22 mouse cellular contexts compared by ENCODE assay signal in the genomic region with DNA sequence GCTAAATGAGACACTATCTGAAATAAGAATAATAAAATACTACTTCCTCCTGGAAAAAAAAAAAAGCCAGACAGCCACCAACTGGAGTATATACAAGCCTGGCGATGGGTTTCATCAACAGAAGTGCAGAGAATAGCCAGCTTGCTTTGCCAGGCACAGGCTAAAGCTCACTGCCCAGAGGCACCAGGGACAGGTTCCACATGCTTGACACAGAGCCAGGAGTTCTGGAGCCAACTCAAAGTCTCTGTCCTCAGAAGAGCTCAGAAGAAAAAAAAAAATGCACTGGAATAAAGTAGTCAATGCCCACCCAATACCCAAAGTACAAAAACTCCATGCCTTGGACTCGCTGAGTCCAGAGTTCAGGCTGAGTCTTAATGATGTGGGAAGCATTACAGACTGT.
DNase-seq lines count a peak whose midpoint lies in the region; TF ChIP-seq lines count a peak whose summit lies in the region.
"Had no signal": no experiment of that assay in that cellular context is flagged by ENCODE, and none has a peak within 500 bp of the region (broad histone marks: within the 10 kb centered on the region; RNA-seq: fewer than 3 reads in every experiment).

No protein-coding gene starts in this region.

- no peak overlapping the region for H3K9ac ChIP-seq in heart, adult 2 months (ENCODE audit: low read depth, low read length)
- H3K9ac ChIP-seq: embryonic facial prominence, embryonic 13.5 days; forebrain, postnatal 0 days; heart, embryonic 13.5 days; lung, embryonic 14.5 days; midbrain, embryonic 12.5 days had no signal

- intact Hi-C loops in heart, postnatal 10 days (cut with DNase I): loop anchor here (10.0 kb wide), 1 partner anchor 500 kb away; no protein-coding TSS in a partner anchor
- intact Hi-C loops in heart, adult 2 months (cut with DNase I): no loop called here
- intact Hi-C loops in left cerebral cortex, postnatal 4 days (cut with DNase I): no loop called here
- intact Hi-C loops in left cerebral cortex, postnatal 10 days (cut with DNase I): no loop called here

- whole genome bisulfite sequencing in heart, adult 2 months: 69% methylated on average over 2 of the region's 2 CpGs

- no peak for TF ChIP-seq EP300 in heart, adult 2 months (IDR thresholded peaks at IDR 0.05; ENCODE audit: insufficient read depth, low read depth, low read length)

- TF ChIP-seq CTCF in heart, adult 2 months (IDR thresholded peaks at IDR 0.05): no peak
- no peak for TF ChIP-seq CTCF in layer of hippocampus, adult 2 months (conservative IDR thresholded peaks at IDR 0.05)

- H3K79me2 ChIP-seq in heart, adult 2 months (replicated peaks; ENCODE audit: control insufficient read depth, insufficient read depth, low read length): no peaks in the 10 kb centered on the region

- H3K4me3 ChIP-seq in heart, adult 2 months: no peak overlapping the region
- no peak overlapping the region for H3K4me3 ChIP-seq in layer of hippocampus, adult 2 months
- H3K4me3 ChIP-seq: embryonic facial prominence, embryonic 13.5 days; heart, embryonic 13.5 days; midbrain, embryonic 12.5 days; myocyte had no signal

- H3K36me3 ChIP-seq in heart, adult 2 months (ENCODE audit: control insufficient read depth, insufficient read depth, low read length): no peaks in the 10 kb centered on the region
- H3K36me3 ChIP-seq: embryonic facial prominence, embryonic 13.5 days; G1E; heart, embryonic 13.5 days; midbrain, embryonic 12.5 days had no signal

- H3K27me3 ChIP-seq in heart, adult 2 months (ENCODE audit: control insufficient read depth, insufficient read depth, low read length): no peaks in the 10 kb centered on the region; the same call in 1 of the 2 replicates
- H3K27me3 ChIP-seq: midbrain, embryonic 12.5 days had no signal

- no peak overlapping the region for H3K27ac ChIP-seq in heart, adult 2 months
- H3K27ac ChIP-seq in layer of hippocampus, adult 2 months: no peak overlapping the region
- H3K27ac ChIP-seq: embryonic facial prominence, embryonic 13.5 days; heart, embryonic 13.5 days; macrophage; midbrain, embryonic 12.5 days had no signal

- peak; percentile 6 for DNase-seq in adrenal gland, postnatal 10 days
- DNase-seq in adrenal gland, adult 2 months: no peak
- DNase-seq in heart, postnatal 10 days: peak; percentile 20 to 36
- no peak for DNase-seq in heart, adult 2 months
- DNase-seq in left cerebral cortex, postnatal 4 days: peak; percentile 73
- DNase-seq in left cerebral cortex, postnatal 10 days (ENCODE audit: extremely low spot score in 1 of 2, low spot score in 2 of 2): no peak
- DNase-seq in kidney, postnatal 14 days: peak; percentile 43
- no peak for DNase-seq in layer of hippocampus, adult 2 months (ENCODE audit: low spot score in 2 of 2)
- DNase-seq: adrenal gland, adult 8-10 months; cerebellum, adult 18-20 months; forebrain, postnatal 0 days; layer of hippocampus, adult 9-11 months; liver; lung, embryonic 14.5 days; right cerebral cortex, postnatal 4 days; thymus, postnatal 4 days had no signal

- no peak for TF ChIP-seq POLR2A in heart, adult 2 months (IDR thresholded peaks at IDR 0.05; ENCODE audit: insufficient read depth, low read depth, low read length)

- no peaks in the 10 kb centered on the region for H3K4me1 ChIP-seq in heart, adult 2 months (ENCODE audit: control insufficient read depth, insufficient read depth, low read length)
- H3K4me1 ChIP-seq: heart, embryonic 13.5 days had no signal

Comparison
In these comparisons a context has a peak if more than half of its experiments do, and no peak if none do; other contexts are left out.
1. DNase-seq: peak in adrenal gland, postnatal 10 days (single experiment), heart, postnatal 10 days (2 of 2), left cerebral cortex, postnatal 4 days (single experiment) and kidney, postnatal 14 days (single experiment); none in adrenal gland, adult 2 months (single experiment), heart, adult 2 months (0 of 2), left cerebral cortex, postnatal 10 days (0 of 2) and layer of hippocampus, adult 2 months (0 of 2).